Mouse (Mus musculus) heart, postnatal 0 days (tissue): ENCODE data around the gene Trim17.

ENCODE experiments used
- CTCF ChIP-seq: IDR thresholded peaks from 2 replicates; pipeline ENCODE4 v1.5.1; 2016; ENCODE audit warnings: antibody characterized with exemption, control low read depth, low read depth
- EP300 ChIP-seq: IDR thresholded peaks from 2 replicates; pipeline ENCODE4 v1.6.1; 2016; ENCODE audit warnings: antibody characterized with exemption, low read depth

DNA sequence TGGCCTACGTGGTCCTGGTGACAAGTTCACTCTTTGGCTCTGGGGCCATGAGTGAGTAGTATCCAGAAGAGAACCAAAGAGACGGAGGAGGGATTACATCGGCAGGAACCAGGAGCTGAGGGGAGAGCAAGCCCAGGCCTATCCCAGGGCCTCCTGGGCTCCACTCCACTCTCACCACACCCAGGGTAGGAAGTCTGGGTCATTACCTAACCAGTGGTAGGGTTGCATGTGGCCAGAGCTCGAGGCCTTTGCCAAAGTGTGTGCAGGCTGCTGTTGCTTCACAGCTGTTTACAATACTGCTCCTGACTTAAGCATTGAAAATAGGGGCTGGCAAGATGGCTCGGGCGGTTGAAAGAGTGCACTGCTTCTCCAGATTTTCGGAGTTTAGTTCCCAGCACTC lies 25.2 kb downstream of the Trim17 start:
- no peak for TF ChIP-seq CTCF
- no peak for TF ChIP-seq EP300
